Mouse (Mus musculus) MEL (cell line): ENCODE measurements around the gene Rad51. TPM values are rescaled to one million over a fixed set of nuclear protein-coding genes. Genes with fewer than 3 reads are reported as not detected.

ENCODE experiments used
- DNase-seq: peaks from one replicate; pipeline ENCODE4 v3.0.0; 2011; ENCODE audit warnings: low read depth, low spot score
- H3K27ac ChIP-seq: 2 replicates; pipeline ENCODE4 v1.5.1; 2012; ENCODE audit warnings: low read depth, mild to moderate bottlenecking, control low read depth, low read length, moderate library complexity; ENCODE audit not compliant: control insufficient read depth
- H3K27me3 ChIP-seq, 2 experiments: fragments of 150-350 bp in 1 of 2; sonication (generic) in 1 of 2; 2 replicates each; pipeline ENCODE4 v1.6.1; 2012; ENCODE audit warnings: low read length in 2 of 2, mild to moderate bottlenecking in 2 of 2, improper control_type of control experiment in 1 of 2, moderate library complexity in 1 of 2; ENCODE audit not compliant: insufficient read depth in 2 of 2, control insufficient read depth in 1 of 2
- H3K36me3 ChIP-seq, 2 experiments: 2 replicates each; pipeline ENCODE4 v1.6.1; 2012 to 2014; ENCODE audit warnings: low read length in 2 of 2, improper control_type of control experiment in 1 of 2, inconsistent platforms in 1 of 2, mild to moderate bottlenecking in 1 of 2; ENCODE audit not compliant: insufficient read depth in 2 of 2, control insufficient read depth in 1 of 2
- H3K4me1 ChIP-seq, 2 experiments: fragments of 150-350 bp in 1 of 2; sonication (generic) in 1 of 2; 2 replicates each; pipeline ENCODE4 v1.6.1; 2012; ENCODE audit warnings: low read length in 2 of 2, improper control_type of control experiment in 1 of 2, mild to moderate bottlenecking in 1 of 2; ENCODE audit not compliant: insufficient read depth in 2 of 2, control insufficient read depth in 1 of 2
- H3K4me3 ChIP-seq, 2 experiments: fragments of 150-350 bp in 1 of 2; sonication (generic) in 1 of 2; 2 replicates each; pipeline ENCODE4 v1.5.1; 2012; ENCODE audit warnings: low read depth in 2 of 2, low read length in 2 of 2, mild to moderate bottlenecking in 2 of 2, moderate library complexity in 2 of 2, control low read depth in 1 of 2, improper control_type of control experiment in 1 of 2; ENCODE audit not compliant: control insufficient read depth in 1 of 2, insufficient read depth in 1 of 2
- H3K79me2 ChIP-seq: 2 replicates; pipeline ENCODE4 v1.6.1; 2012; ENCODE audit warnings: mild to moderate bottlenecking, low read length, moderate library complexity; ENCODE audit not compliant: control insufficient read depth, poor library complexity, insufficient read depth
- H3K9ac ChIP-seq: 2 replicates; pipeline ENCODE4 v1.6.1; 2012; ENCODE audit warnings: low read depth, mild to moderate bottlenecking, control low read depth, low read length, moderate library complexity; ENCODE audit not compliant: control insufficient read depth, poor library complexity, severe bottlenecking
- H3K9me3 ChIP-seq: fragments of 150-350 bp; sonication (generic); replicated peaks from 2 replicates; pipeline ENCODE4 v1.6.1; 2012; ENCODE audit warnings: mild to moderate bottlenecking, low read length, improper control_type of control experiment, moderate library complexity; ENCODE audit not compliant: insufficient read depth
- CHD1 ChIP-seq: IDR thresholded peaks from 2 replicates; pipeline ENCODE4 v1.6.1; 2012; ENCODE audit warnings: low read depth, mild to moderate bottlenecking, inconsistent platforms, low read length, improper control_type of control experiment
- CTCF ChIP-seq, 3 experiments: IDR thresholded peaks in 2 of 3; conservative IDR thresholded peaks in 1 of 3; 2 replicates each; pipeline ENCODE4 v1.5.1; 2011 to 2012; ENCODE audit warnings: low read length in 3 of 3, low read depth in 2 of 3, mild to moderate bottlenecking in 2 of 3, improper control_type of control experiment in 1 of 3, inconsistent platforms in 1 of 3, mixed read lengths in 1 of 3, moderate library complexity in 1 of 3; ENCODE audit not compliant: control insufficient read depth in 1 of 3, insufficient read depth in 1 of 3, poor library complexity in 1 of 3, severe bottlenecking in 1 of 3
- ELF1 ChIP-seq: IDR thresholded peaks from 2 replicates; pipeline ENCODE4 v1.6.1; 2014; ENCODE audit warnings: low read depth, mild to moderate bottlenecking, inconsistent platforms, low read length, improper control_type of control experiment, moderate library complexity
- EP300 ChIP-seq, 2 experiments: IDR thresholded peaks; 2 replicates each; pipeline ENCODE4 v1.6.1; 2011; ENCODE audit warnings: improper control_type of control experiment in 2 of 2, low read length in 2 of 2, low read depth in 1 of 2, mild to moderate bottlenecking in 1 of 2
- GABPA ChIP-seq: IDR thresholded peaks from 2 replicates; pipeline ENCODE4 v1.6.1; 2012; ENCODE audit warnings: low read depth, mild to moderate bottlenecking, inconsistent platforms, low read length, improper control_type of control experiment, moderate library complexity
- HCFC1 ChIP-seq: IDR thresholded peaks from 2 replicates; pipeline ENCODE4 v1.6.1; 2012; ENCODE audit warnings: low read depth, mild to moderate bottlenecking, inconsistent platforms, low read length, improper control_type of control experiment, moderate library complexity
- JUND ChIP-seq: IDR thresholded peaks from 2 replicates; pipeline ENCODE4 v1.6.1; 2011; ENCODE audit warnings: low read depth, mild to moderate bottlenecking, improper control_type of control experiment, low read length
- KAT2A ChIP-seq: conservative IDR thresholded peaks from 2 replicates; pipeline ENCODE4 v1.6.1; 2012; ENCODE audit warnings: low read depth, low read length, improper control_type of control experiment, inconsistent platforms
- MAFK ChIP-seq: IDR thresholded peaks from 2 replicates; pipeline ENCODE4 v1.6.1; 2011; ENCODE audit warnings: low read depth, mild to moderate bottlenecking, low read length, improper control_type of control experiment, borderline replicate concordance
- MAX ChIP-seq: IDR thresholded peaks from 2 replicates; pipeline ENCODE4 v1.6.1; 2011; ENCODE audit warnings: low read length, improper control_type of control experiment
- MAZ ChIP-seq: IDR thresholded peaks from 2 replicates; pipeline ENCODE4 v1.6.1; 2012; ENCODE audit warnings: low read depth, mild to moderate bottlenecking, inconsistent platforms, low read length, improper control_type of control experiment
- MEF2A ChIP-seq: IDR thresholded peaks from 2 replicates; pipeline ENCODE4 v1.6.1; 2014; ENCODE audit warnings: low read depth, mild to moderate bottlenecking, inconsistent platforms, low read length, improper control_type of control experiment; ENCODE audit not compliant: poor library complexity, insufficient replicate concordance, severe bottlenecking; ENCODE audit errors: extremely low read depth
- MYC ChIP-seq: IDR thresholded peaks from 2 replicates; pipeline ENCODE4 v1.6.1; 2011; ENCODE audit warnings: low read depth, mild to moderate bottlenecking, low read length, improper control_type of control experiment, moderate library complexity
- RAD21 ChIP-seq: IDR thresholded peaks from 2 replicates; pipeline ENCODE4 v1.6.1; 2011; ENCODE audit warnings: mild to moderate bottlenecking, low read depth, low read length, improper control_type of control experiment
- SIN3A ChIP-seq: IDR thresholded peaks from 2 replicates; pipeline ENCODE4 v1.6.1; 2012; ENCODE audit warnings: low read length, improper control_type of control experiment, inconsistent platforms
- SMC3 ChIP-seq: IDR thresholded peaks from 2 replicates; pipeline ENCODE4 v1.6.1; 2011; ENCODE audit warnings: low read depth, low read length, improper control_type of control experiment
- TAL1 ChIP-seq: IDR thresholded peaks from 2 replicates; pipeline ENCODE4 v1.6.1; 2012; ENCODE audit warnings: mild to moderate bottlenecking, inconsistent platforms, low read length, moderate library complexity, mixed read lengths
- TBP ChIP-seq: IDR thresholded peaks from 2 replicates; pipeline ENCODE4 v1.8.0; 2011; ENCODE audit warnings: low read depth, low read length, improper control_type of control experiment
- UBTF ChIP-seq: IDR thresholded peaks from 2 replicates; pipeline ENCODE4 v1.6.1; 2012; ENCODE audit warnings: low read depth, mild to moderate bottlenecking, inconsistent platforms, low read length, improper control_type of control experiment, moderate library complexity, borderline replicate concordance; ENCODE audit not compliant: insufficient read depth
- USF1 ChIP-seq: IDR thresholded peaks from 2 replicates; pipeline ENCODE4 v1.6.1; 2014; ENCODE audit warnings: low read depth, mild to moderate bottlenecking, inconsistent platforms, low read length, improper control_type of control experiment, moderate library complexity
- USF2 ChIP-seq, 2 experiments: IDR thresholded peaks; 2 replicates each; pipeline ENCODE4 v1.6.1; 2011 to 2012; ENCODE audit warnings: improper control_type of control experiment in 2 of 2, low read length in 2 of 2, borderline replicate concordance in 1 of 2, inconsistent platforms in 1 of 2, low read depth in 1 of 2, mild to moderate bottlenecking in 1 of 2; ENCODE audit not compliant: insufficient read depth in 1 of 2
- ZC3H11A ChIP-seq: IDR thresholded peaks from 2 replicates; pipeline ENCODE4 v1.6.1; 2012; ENCODE audit warnings: low read depth, mild to moderate bottlenecking, inconsistent platforms, low read length, improper control_type of control experiment
- ZMIZ1 ChIP-seq: IDR thresholded peaks from 2 replicates; pipeline ENCODE4 v1.6.1; 2012; ENCODE audit warnings: low read depth, mild to moderate bottlenecking, inconsistent platforms, low read length, improper control_type of control experiment, moderate library complexity
- ZNF384 ChIP-seq: IDR thresholded peaks from 2 replicates; pipeline ENCODE4 v1.6.1; 2012; ENCODE audit warnings: low read depth, mild to moderate bottlenecking, inconsistent platforms, low read length, improper control_type of control experiment
- polyA plus RNA-seq, 2 experiments: library from polyadenylated mRNA; stranded (reverse) in 1 of 2; unstranded in 1 of 2; fragments of >175 nt in 1 of 2; fragments of >200 nt in 1 of 2; gene quantifications; 2 replicates each; pipeline versions ENCODE4 v1.2.1 to v1.2.4; 2012; ENCODE audit warnings: low replicate concordance in 2 of 2, low read depth in 1 of 2; ENCODE audit not compliant: insufficient read length in 2 of 2, insufficient read depth in 1 of 2, missing spikeins in 1 of 2
- total RNA-seq: library from RNA; depleted of rRNA; stranded (reverse); fragments of 300-350 nt; gene quantifications from 2 replicates; pipeline ENCODE4 v1.2.3, GENCODE M21; 2012

Gene Rad51
- total and polyA plus RNA-seq, 3 experiments, result 24.3 to 51.8 TPM; not detected in 1

DNA sequence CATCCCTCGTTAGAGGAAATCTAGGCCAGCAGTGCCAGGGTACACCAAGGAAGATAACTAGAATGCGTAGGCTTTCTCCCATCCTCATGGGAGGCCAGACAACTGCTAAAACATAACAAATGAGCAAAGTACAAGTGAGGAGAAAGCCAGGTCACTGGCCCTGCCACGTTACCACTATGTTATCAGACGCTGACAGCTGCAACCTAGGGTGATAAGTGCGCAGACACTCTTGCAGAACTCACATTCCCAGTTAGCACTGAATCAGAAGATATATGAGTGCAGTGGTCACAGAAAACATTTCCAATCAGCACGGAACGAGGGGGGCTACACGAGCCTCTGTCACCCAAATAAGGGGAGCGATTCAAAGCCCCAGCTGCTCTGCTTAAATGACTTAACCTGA lies 42.8 kb downstream of the Rad51 start (continued):
- TF ChIP-seq MAZ (no peak), ZNF384 (no peak), ZC3H11A (0 out of 2 replicates have a peak, but pooled peaks have one; percentile 12), HCFC1 (peak; percentile 61; the same call in 1 of the 2 replicates), SMC3 (no peak), GABPA (no peak), USF1 (peak; percentile 52; the same call in 1 of the 2 replicates), USF2 (IDR thresholded peaks at IDR 0.05; ENCODE audit: borderline replicate concordance in 1 of 2, insufficient read depth in 1 of 2, low read depth in 1 of 2, low read length in 2 of 2) (no peak), JUND (no peak), MAFK (peak; percentile 61; the same call in 1 of the 2 replicates), RAD21 (no peak), MAX (peak; percentile 86), EP300 (IDR thresholded peaks at IDR 0.05; ENCODE audit: low read depth in 1 of 2, low read length in 2 of 2) (peak; percentile 94 to 96), ZMIZ1 (no peak), UBTF (no peak), CHD1 (no peak), SIN3A (peak; percentile 97), CTCF (IDR thresholded peaks at IDR 0.05 in 2 of 3, conservative IDR thresholded peaks at IDR 0.05 in 1 of 3; ENCODE audit: control insufficient read depth in 1 of 3, insufficient read depth in 1 of 3, low read depth in 2 of 3, low read length in 3 of 3, poor library complexity in 1 of 3, severe bottlenecking in 1 of 3) (no peak), TBP (peak; percentile 57; the same call in 1 of the 2 replicates), MEF2A (no peak)
- TF ChIP-seq, all 39 proteins: peak for 20

DNA sequence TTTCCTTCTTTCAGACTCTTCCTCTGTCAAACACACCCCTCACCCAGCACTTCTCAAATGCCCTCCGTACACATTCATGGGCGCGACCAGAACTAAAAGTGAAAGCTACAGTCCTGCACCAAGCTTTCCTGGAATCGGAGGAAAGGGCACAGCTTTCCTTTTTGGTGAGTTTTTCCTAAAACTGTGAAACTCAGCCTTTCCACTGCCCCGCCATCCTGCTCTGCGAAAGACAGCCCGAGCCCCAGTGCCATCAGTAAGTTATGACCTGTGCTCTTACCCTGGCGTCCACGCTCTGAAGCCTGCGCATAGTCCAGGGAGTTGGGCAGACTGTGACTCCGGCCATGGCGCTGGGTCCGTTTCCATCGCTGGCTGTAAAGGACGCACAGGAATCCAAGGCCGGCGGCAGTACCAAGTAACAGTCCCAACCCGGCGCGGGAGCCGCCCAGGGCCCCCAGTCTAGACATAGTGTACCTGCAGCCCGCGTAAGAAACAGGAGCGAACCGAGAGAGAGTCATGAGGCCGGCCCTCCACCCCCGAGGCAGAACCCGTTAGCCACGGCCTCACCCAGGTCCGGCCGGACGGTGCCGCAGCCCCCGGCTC lies 43.6 kb downstream of the Rad51 start:
- Histone ChIP-seq H3K9me3 (no peaks in the 10 kb centered on the region), H3K27me3 (no peaks in the 10 kb centered on the region), H3K27ac (peak overlapping the region; percentile 81), H3K79me2 (peaks cover 12% of the 10 kb centered on the region), H3K4me1 (peaks cover 3 to 6% of the 10 kb centered on the region in 2 experiments; a peak in 3 of 4 replicates), H3K4me3 (peak overlapping the region; percentile 81 to 92), H3K9ac (peak overlapping the region; percentile 82), H3K36me3 (peaks cover 0 to 16% of the 10 kb centered on the region in 2 experiments; a peak in 3 of 4 replicates)
- DNase-seq, result no peak
- TF ChIP-seq TAL1 (no peak), MYC (no peak), RAD21 (no peak), ZNF384 (no peak), ELF1 (no peak), MEF2A (no peak), ZMIZ1 (no peak), KAT2A (no peak)
